Mouse (Mus musculus) midbrain, postnatal 0 days (tissue): Measurements from ENCODE around the gene Olfr61. TPM values are rescaled to one million over a fixed set of nuclear protein-coding genes. Genes with fewer than 3 reads are reported as not detected.
A peak's percentile ranks its signal among the peaks of the same experiment; 100 is the strongest.
"Not testable (repeated sequence)": the region's sequence is repeated elsewhere in the genome, so short reads cannot be mapped to it uniquely, and the experiment has no call there.

Experiments
- ATAC-seq: fragments of 200-750 bp; cut with Nextera tagmentation; 2 replicates; pipeline ENCODE4 v1.8.0; 2017; ENCODE audit warnings: moderate number of reproducible peaks, mild to moderate bottlenecking, moderate TSS enrichment, moderate library complexity; ENCODE audit not compliant: low FRiP score
- DNase-seq: peaks from one replicate; pipeline ENCODE4 v3.0.0-alpha.2; 2015; ENCODE audit warnings: low spot score
- H3K27ac ChIP-seq: fragments of 300-500 bp; sonication (generic); 2 replicates; pipeline ENCODE4 v1.5.1; 2014; ENCODE audit warnings: low read depth, mild to moderate bottlenecking, low read length, mixed read lengths
- H3K27me3 ChIP-seq: fragments of 300-500 bp; sonication (generic); 2 replicates; pipeline ENCODE4 v1.6.1; 2014; ENCODE audit warnings: low read length, control low read depth, mixed read lengths; ENCODE audit not compliant: insufficient read depth
- H3K36me3 ChIP-seq: fragments of 300-500 bp; sonication (generic); 2 replicates; pipeline ENCODE4 v1.6.1; 2014; ENCODE audit warnings: low read length, control low read depth, mixed read lengths; ENCODE audit not compliant: insufficient read depth
- H3K4me1 ChIP-seq: fragments of 300-500 bp; sonication (generic); 2 replicates; pipeline ENCODE4 v1.6.1; 2014; ENCODE audit warnings: mild to moderate bottlenecking, control low read depth, antibody characterized with exemption, low read length, mixed read lengths; ENCODE audit not compliant: insufficient read depth
- H3K4me2 ChIP-seq: fragments of 300-500 bp; sonication (generic); 2 replicates; pipeline ENCODE4 v1.6.1; 2014; ENCODE audit warnings: low read depth, mild to moderate bottlenecking, low read length, mixed read lengths; ENCODE audit not compliant: poor library complexity, severe bottlenecking
- H3K4me3 ChIP-seq: fragments of 300-500 bp; sonication (generic); 2 replicates; pipeline ENCODE4 v1.5.1; 2014; ENCODE audit warnings: low read depth, mild to moderate bottlenecking, low read length, moderate library complexity
- H3K9ac ChIP-seq: fragments of 300-500 bp; sonication (generic); replicated peaks from 2 replicates; pipeline ENCODE4 v1.6.1; 2014; ENCODE audit warnings: mild to moderate bottlenecking, low read length, moderate library complexity, mixed read lengths; ENCODE audit not compliant: poor library complexity, severe bottlenecking
- H3K9me3 ChIP-seq: fragments of 300-500 bp; sonication (generic); 2 replicates; pipeline ENCODE4 v1.6.1; 2016; ENCODE audit warnings: low read length, control low read depth
- CTCF ChIP-seq: IDR thresholded peaks from 2 replicates; pipeline ENCODE4 v1.5.1; 2016; ENCODE audit warnings: antibody characterized with exemption, mild to moderate bottlenecking
- WGBS: fragments of 180-500 bp; shearing (Covaris S2); extraction: QIAGEN DNeasy Blood & Tissue Kit; methylation state at CpG from one replicate; pipeline ENCODE4 v1.1.7; 2014; 5-methylcytosine and 5-hydroxymethylcytosine counted together
- polyA plus RNA-seq: library from polyadenylated mRNA; unstranded; fragments of >200 nt; fragmentation: Nextera tagmentation; extraction: Ambion mirVana; gene quantifications from 2 replicates; pipeline ENCODE4 v1.2.1, GENCODE M21; 2015
- total RNA-seq: library from RNA; depleted of rRNA; stranded (reverse); fragments of >200 nt; gene quantifications from 2 replicates; pipeline ENCODE4 v1.2.3, GENCODE M21; 2014; rRNA removed

Olfr61 gene
- total and polyA plus RNA-seq, 2 experiments from 2014 or later: not detected

GRCm38 (mm10) chr7:140675863-140676262 lies 47.1 kb downstream of the Olfr61 start:
- TF ChIP-seq CTCF: no peak
- H3K36me3 ChIP-seq: no peaks in the 10 kb centered on the region
- H3K9me3 ChIP-seq: 0 out of 2 replicates have a peak, but pooled peaks cover 2% of the 10 kb centered on the region
- no peak overlapping the region for H3K27ac ChIP-seq
- peak overlapping the region; percentile 20; the same call in 1 of the 2 replicates for H3K4me3 ChIP-seq
- peak; percentile 1 for DNase-seq
- no peaks in the 10 kb centered on the region for H3K27me3 ChIP-seq
- no peaks in the 10 kb centered on the region for H3K4me1 ChIP-seq
- 2% methylated on average over 4 of the region's 6 CpGs for WGBS
- H3K9ac ChIP-seq: peak overlapping the region; percentile 13; the same call in 1 of the 2 replicates
- no peak for ATAC-seq
- peak overlapping the region; percentile 43 for H3K4me2 ChIP-seq

GRCm38 (mm10) chr7:140679591-140679990 lies 50.8 kb downstream of the Olfr61 start:
- not testable (repeated sequence) for DNase-seq, H3K4me2 ChIP-seq, H3K36me3 ChIP-seq, H3K9me3 ChIP-seq, H3K4me3 ChIP-seq, H3K27me3 ChIP-seq, ATAC-seq, H3K9ac ChIP-seq, H3K4me1 ChIP-seq, H3K27ac ChIP-seq
- WGBS: 70% methylated on average over 4 of the region's 4 CpGs

- no peak for ATAC-seq
- no peak for DNase-seq
- H3K4me2 ChIP-seq: no peak within 1 kb of the TSS
- no peaks in the 10 kb centered on the region for H3K27me3 ChIP-seq
- no peak within 1 kb of the TSS for H3K27ac ChIP-seq
- no peaks in the 10 kb centered on the region for H3K4me1 ChIP-seq
- WGBS: 95% methylated on average over 1 of the region's 1 CpGs
- no peaks in the 10 kb centered on the region for H3K36me3 ChIP-seq
- H3K9ac ChIP-seq: no peak within 1 kb of the TSS
- H3K4me3 ChIP-seq: no peak within 1 kb of the TSS
- no peak for TF ChIP-seq CTCF
- no peaks in the 10 kb centered on the region for H3K9me3 ChIP-seq
Observed at GRCm38 (mm10) chr7:140681651-140682050, 52.9 kb downstream of the Olfr61 start, which contains the start of gene Olfr45. TSS of gene Olfr45 (plus strand) at chr7:140681951.

Other genes with a start within 250 kb of the Olfr61 start
- gene Olfr531, start 226.1 kb upstream of the Olfr61 start, total RNA-seq: not detected in 2 replicates
- gene Olfr531, start 226.1 kb upstream of the Olfr61 start, polyA plus RNA-seq: not detected in 2 replicates
- not detected in 2 replicates for gene Olfr532, start 207.3 kb upstream of the Olfr61 start, total RNA-seq
- gene Olfr532, start 207.3 kb upstream of the Olfr61 start, polyA plus RNA-seq: not detected in 2 replicates
- gene Olfr533, start 165.6 kb upstream of the Olfr61 start, total RNA-seq: not detected in 2 replicates
- not detected in 2 replicates for gene Olfr533, start 165.6 kb upstream of the Olfr61 start, polyA plus RNA-seq
- not detected in 2 replicates for gene Olfr535, start 144.8 kb upstream of the Olfr61 start, total RNA-seq
- not detected in 2 replicates for gene Olfr535, start 144.8 kb upstream of the Olfr61 start, polyA plus RNA-seq
- gene Olfr536, start 121.6 kb upstream of the Olfr61 start, total RNA-seq: 0.05 TPM in 1 of 2 replicates, not detected in the other
- gene Olfr536, start 121.6 kb upstream of the Olfr61 start, polyA plus RNA-seq: not detected in 2 replicates
- gene Olfr538, start 61.1 kb upstream of the Olfr61 start, total RNA-seq: not detected in 2 replicates
- not detected in 2 replicates for gene Olfr538, start 61.1 kb upstream of the Olfr61 start, polyA plus RNA-seq
- not detected in 2 replicates for gene Olfr46, start 27.7 kb upstream of the Olfr61 start, total RNA-seq
- gene Olfr46, start 27.7 kb upstream of the Olfr61 start, polyA plus RNA-seq: not detected in 2 replicates
- gene Olfr53, start 17.5 kb downstream of the Olfr61 start, total RNA-seq: not detected in 2 replicates
- gene Olfr53, start 17.5 kb downstream of the Olfr61 start, polyA plus RNA-seq: not detected in 2 replicates
- gene Olfr539, start 31.0 kb downstream of the Olfr61 start, total RNA-seq: 0.05 TPM in 1 of 2 replicates, not detected in the other
- 0.04 TPM in 1 of 2 replicates, not detected in the other for gene Olfr539, start 31.0 kb downstream of the Olfr61 start, polyA plus RNA-seq
- gene Olfr45, start 53.0 kb downstream of the Olfr61 start, total RNA-seq: not detected in 2 replicates
- not detected in 2 replicates for gene Olfr45, start 53.0 kb downstream of the Olfr61 start, polyA plus RNA-seq
- not detected in 2 replicates for gene Olfr541, start 68.3 kb downstream of the Olfr61 start, total RNA-seq
- gene Olfr541, start 68.3 kb downstream of the Olfr61 start, polyA plus RNA-seq: not detected in 2 replicates
- gene Cyp2e1, start 134.8 kb downstream of the Olfr61 start, total RNA-seq: not detected in 2 replicates
- gene Cyp2e1, start 134.8 kb downstream of the Olfr61 start, polyA plus RNA-seq: not detected in 2 replicates
- gene Syce1, start 158.9 kb downstream of the Olfr61 start, total RNA-seq: 0.55 TPM in 1 of 2 replicates, not detected in the other
- gene Syce1, start 158.9 kb downstream of the Olfr61 start, polyA plus RNA-seq: 0.14 and 0.26 TPM in 2 replicates
- gene Zfp941, start 193.2 kb downstream of the Olfr61 start, total RNA-seq: 30.0 and 37.6 TPM in 2 replicates
- gene Zfp941, start 193.2 kb downstream of the Olfr61 start, polyA plus RNA-seq: 26.1 and 30.9 TPM in 2 replicates
- gene Urah, start 206.0 kb downstream of the Olfr61 start, total RNA-seq: 0.71 TPM in 1 of 2 replicates, not detected in the other
- 0.23 and 0.26 TPM in 2 replicates for gene Urah, start 206.0 kb downstream of the Olfr61 start, polyA plus RNA-seq
- gene Scgb1c1, start 216.6 kb downstream of the Olfr61 start, total RNA-seq: not detected in 2 replicates
- not detected in 2 replicates for gene Scgb1c1, start 216.6 kb downstream of the Olfr61 start, polyA plus RNA-seq
- not detected in 2 replicates for gene Odf3, start 218.8 kb downstream of the Olfr61 start, total RNA-seq
- 0.17 and 0.22 TPM in 2 replicates for gene Odf3, start 218.8 kb downstream of the Olfr61 start, polyA plus RNA-seq
- 0.27 and 2.5 TPM in 2 replicates for gene Gm45785, start 227.4 kb downstream of the Olfr61 start, total RNA-seq
- gene Gm45785, start 227.4 kb downstream of the Olfr61 start, polyA plus RNA-seq: 0.20 TPM in 1 of 2 replicates, not detected in the other
- gene Ric8a, start 228.0 kb downstream of the Olfr61 start, total RNA-seq: 81.2 and 127 TPM in 2 replicates
- 91.8 and 98.1 TPM in 2 replicates for gene Ric8a, start 228.0 kb downstream of the Olfr61 start, polyA plus RNA-seq
- 19.1 and 26.0 TPM in 2 replicates for gene Bet1l, start 228.6 kb downstream of the Olfr61 start, total RNA-seq
- 49.9 and 53.9 TPM in 2 replicates for gene Bet1l, start 228.6 kb downstream of the Olfr61 start, polyA plus RNA-seq